Mouse (Mus musculus) retina, adult 2 months (tissue): Measurements from ENCODE around the gene Fam43a.

Source experiments
- DNase-seq: peaks from one replicate; pipeline ENCODE4 v3.0.0-alpha.2; 2012; ENCODE audit warnings: low read depth, low spot score

Fam43a gene

GRCm38 (mm10) chr16:30599491-30600268 is at the start of gene Fam43a:
Gene Fam43a (plus strand): TSS chr16:30599723.
- DNase-seq = peak; percentile 85

GRCm38 (mm10) chr16:30549966-30550747 is 49.4 kb upstream of the Fam43a start:
- no peak for DNase-seq

GRCm38 (mm10) chr16:30550748-30551192 is 48.8 kb upstream of the Fam43a start, which contains the start of gene Tmem44:
Gene Tmem44 (minus strand): TSS chr16:30550842.
- DNase-seq = no peak

- DNase-seq = no peak
Observed at GRCm38 (mm10) chr16:30552621-30553338, 46.7 kb upstream of the Fam43a start.

GRCm38 (mm10) chr16:30554109-30554508 is 45.4 kb upstream of the Fam43a start:
- DNase-seq = no peak

GRCm38 (mm10) chr16:30559312-30559992 is 40.1 kb upstream of the Fam43a start:
- DNase-seq = no peak

GRCm38 (mm10) chr16:30560601-30561000 is 38.9 kb upstream of the Fam43a start:
- no peak for DNase-seq

GRCm38 (mm10) chr16:30565631-30566030 is 33.9 kb upstream of the Fam43a start:
- DNase-seq = no peak

GRCm38 (mm10) chr16:30570173-30570572 is 29.4 kb upstream of the Fam43a start:
- no peak for DNase-seq

- no peak for DNase-seq
Observed at GRCm38 (mm10) chr16:30571378-30571777, 28.1 kb upstream of the Fam43a start.

- DNase-seq = no peak
Observed at GRCm38 (mm10) chr16:30572239-30572638, 27.3 kb upstream of the Fam43a start.

- DNase-seq = no peak
Observed at GRCm38 (mm10) chr16:30575815-30576214, 23.7 kb upstream of the Fam43a start.

- no peak for DNase-seq
Observed at GRCm38 (mm10) chr16:30576392-30576791, 23.1 kb upstream of the Fam43a start.

GRCm38 (mm10) chr16:30580765-30581164 is 18.8 kb upstream of the Fam43a start:
- no peak for DNase-seq

GRCm38 (mm10) chr16:30586935-30587493 is 12.5 kb upstream of the Fam43a start:
- no peak for DNase-seq

- DNase-seq = peak; percentile 97
Observed at GRCm38 (mm10) chr16:30587494-30588327, 11.8 kb upstream of the Fam43a start, which contains the start of gene Lsg1. Gene Lsg1 (minus strand): TSS chr16:30587592.

- no peak for DNase-seq
Observed at GRCm38 (mm10) chr16:30590264-30591209, 9.0 kb upstream of the Fam43a start.

GRCm38 (mm10) chr16:30591990-30592389 is 7.5 kb upstream of the Fam43a start:
- DNase-seq = no peak

GRCm38 (mm10) chr16:30595356-30595755 is 4.2 kb upstream of the Fam43a start:
- DNase-seq = no peak
